Mouse (Mus musculus) fibroblast of lung, adult 2 months (primary cell): ENCODE measurements around the gene Yars.

Experiments used
- DNase-seq: peaks from one replicate; pipeline ENCODE4 v3.0.0-alpha.2; 2011; ENCODE audit warnings: low read depth

Yars gene

DNA sequence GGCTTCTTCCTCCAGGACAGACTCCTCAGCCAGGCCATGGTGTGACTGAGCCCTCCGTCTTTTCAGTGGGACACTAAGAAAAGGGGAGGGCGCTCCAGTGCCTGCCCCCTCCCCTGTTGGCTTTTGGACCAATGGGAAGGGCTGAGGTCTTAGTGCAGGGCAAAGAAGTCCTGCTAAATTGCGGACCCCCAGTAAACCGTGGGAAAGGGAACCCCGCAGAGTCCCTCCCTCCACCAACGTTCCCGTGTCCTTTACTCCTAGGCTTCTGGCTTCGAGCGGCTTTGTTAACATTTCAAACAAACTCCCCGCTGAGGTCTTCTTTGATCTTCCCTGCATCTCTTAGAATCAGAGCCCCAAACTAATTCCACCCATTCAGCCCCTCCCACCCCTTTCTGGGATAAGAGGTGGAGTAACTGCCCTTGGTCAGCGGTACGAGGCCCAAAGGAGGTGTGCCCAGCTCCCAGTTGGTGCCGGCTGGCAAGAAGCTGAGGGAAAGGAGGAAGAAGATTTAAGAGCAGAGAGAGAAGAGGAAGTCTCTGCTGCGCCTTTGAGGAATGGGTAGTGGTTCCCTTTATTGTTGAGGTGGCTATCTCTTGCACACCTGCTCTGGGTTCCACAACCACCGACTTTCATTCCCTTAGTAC lies 62.0 kb downstream of the Yars start:
- no peak for DNase-seq

DNA sequence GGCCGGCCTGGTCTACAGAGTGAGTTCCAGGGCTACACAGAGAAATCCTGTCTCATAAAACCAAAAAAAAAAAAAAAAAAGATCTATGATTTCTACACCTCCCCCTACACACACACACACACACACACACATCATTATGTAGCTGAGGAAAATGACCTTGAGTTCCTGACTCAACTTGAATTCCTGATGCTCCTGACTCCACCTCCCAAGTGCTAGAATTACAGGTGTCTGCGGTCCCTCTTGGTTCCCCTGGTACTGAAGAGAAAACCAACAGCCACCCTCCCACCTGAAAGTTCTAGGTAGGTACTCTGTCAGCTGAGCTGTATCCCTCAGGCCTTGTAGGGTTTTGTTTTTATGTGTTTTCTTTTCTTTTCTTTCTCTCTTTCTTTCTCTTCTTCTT lies 62.9 kb downstream of the Yars start:
- DNase-seq: no peak

DNA sequence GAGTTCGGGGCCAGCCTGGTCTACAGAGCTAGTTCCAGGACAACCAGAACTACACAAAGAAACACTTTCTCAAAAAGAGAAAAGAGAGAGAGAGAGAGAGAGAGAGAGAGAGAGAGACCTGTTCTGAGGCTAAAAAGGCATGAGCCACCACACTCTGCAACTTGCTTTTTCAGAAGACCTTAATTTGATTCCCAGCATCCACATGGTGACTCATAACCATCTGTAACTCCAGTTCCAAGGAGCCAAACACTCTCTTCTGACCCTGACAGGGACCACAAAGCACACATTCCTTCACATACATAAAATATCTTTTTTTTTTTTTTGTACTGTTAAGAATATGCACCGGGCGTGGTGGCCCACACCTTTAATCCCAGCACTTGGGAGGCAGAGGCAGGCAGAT lies 65.0 kb downstream of the Yars start:
- no peak for DNase-seq

DNA sequence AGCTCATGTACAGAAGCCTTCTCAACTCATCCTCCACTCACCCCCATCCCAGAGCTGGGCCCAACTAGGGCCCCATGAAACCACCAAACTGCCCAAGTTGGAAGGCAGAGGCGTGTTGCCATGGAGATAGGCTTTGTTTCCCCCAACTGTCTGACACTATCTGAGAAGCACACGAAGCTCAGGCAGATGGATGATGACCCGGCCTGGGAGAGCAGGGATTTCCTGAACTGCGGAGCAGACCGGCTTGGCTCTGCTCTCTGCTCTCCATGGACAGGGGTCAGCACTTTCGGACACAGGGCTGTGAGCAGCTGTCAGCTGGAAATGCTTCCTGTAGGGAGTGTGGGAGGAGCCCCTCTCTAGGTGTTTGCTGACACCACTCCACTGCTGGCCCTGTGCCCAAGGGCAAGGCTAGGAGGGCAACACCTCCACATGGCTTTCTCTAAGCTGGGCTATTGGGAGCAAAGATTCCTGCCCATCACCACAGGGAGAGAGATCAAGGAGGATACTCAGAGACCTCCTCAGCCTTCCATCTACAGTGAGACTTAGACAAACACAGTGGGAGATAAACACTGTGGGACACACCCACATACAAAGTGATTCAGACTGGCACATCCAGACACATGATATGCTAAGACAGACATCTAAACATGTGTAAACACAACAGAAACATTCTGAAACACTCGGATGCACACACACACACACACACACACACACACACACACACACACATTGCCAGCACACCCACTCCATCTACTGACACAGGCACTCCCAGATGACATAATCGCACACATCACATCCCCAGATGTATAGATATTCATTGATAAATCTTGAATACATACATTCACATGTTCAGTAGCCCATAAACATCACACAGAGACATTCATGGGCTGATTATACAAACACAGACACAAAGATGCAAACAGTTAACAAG lies 67.2 kb downstream of the Yars start:
- no peak for DNase-seq

DNA sequence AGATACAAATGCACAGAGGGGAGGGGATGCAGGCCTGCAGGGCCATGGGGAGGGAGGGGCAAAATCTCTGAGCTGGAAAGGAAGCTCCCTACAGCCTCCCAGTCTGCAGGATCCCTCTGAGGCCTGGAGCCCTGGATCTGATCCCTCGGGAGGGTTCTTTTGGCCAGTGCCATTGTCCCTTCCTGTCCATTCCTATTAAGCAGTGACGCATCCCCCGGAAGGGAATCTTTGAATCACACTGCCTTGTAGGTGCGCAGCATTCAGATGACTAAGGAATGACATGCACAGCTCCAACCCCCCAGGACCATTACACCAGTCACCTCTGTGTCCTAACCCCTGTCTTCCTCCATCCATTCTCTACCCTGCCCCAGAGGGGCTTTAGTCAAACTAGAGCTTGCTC lies 69.5 kb downstream of the Yars start:
- DNase-seq: no peak

DNA sequence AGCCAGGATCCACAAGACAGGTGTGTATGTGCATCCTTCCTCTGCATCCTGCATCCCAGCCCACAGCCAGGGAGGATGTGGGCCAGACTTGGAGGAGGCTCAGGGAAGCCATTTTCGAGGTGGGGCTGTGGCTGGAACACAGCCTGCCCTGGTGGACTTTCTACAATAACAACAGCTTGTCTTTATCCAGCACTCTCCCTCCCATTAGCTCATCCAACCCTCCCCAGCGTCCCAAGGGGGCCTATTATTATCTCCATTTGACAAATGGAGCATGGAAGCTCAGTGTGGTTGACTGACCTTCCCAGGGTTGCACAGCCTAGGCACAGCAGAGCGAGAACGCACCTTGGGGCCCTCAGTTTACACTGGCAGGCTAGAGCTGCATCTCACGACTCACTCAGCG lies 71.1 kb downstream of the Yars start:
- no peak for DNase-seq

DNA sequence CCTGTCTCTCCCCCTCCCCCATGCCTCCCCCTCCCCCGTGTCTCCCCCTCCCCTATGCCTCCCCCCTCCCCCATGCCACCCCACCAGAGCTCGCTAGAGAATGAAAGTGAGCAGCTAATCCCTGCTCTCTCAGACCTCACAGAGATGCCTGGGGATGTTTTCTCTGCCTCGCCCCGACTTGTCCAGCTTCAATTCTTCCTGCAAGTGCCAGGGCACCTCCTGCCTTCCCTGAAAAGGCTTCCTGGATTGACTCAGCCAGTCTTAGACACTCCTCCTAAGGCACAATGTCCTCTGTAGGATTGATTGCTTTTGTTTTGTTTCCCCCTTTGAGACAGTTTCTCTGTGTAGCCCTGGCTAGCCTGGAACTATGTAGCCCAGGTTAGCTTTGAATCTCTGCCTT lies 71.6 kb downstream of the Yars start, which contains the start of gene C77080:
C77080 (minus strand) TSS at position 209 of the 400 bp plus-strand sequence.
- DNase-seq: no peak

DNA sequence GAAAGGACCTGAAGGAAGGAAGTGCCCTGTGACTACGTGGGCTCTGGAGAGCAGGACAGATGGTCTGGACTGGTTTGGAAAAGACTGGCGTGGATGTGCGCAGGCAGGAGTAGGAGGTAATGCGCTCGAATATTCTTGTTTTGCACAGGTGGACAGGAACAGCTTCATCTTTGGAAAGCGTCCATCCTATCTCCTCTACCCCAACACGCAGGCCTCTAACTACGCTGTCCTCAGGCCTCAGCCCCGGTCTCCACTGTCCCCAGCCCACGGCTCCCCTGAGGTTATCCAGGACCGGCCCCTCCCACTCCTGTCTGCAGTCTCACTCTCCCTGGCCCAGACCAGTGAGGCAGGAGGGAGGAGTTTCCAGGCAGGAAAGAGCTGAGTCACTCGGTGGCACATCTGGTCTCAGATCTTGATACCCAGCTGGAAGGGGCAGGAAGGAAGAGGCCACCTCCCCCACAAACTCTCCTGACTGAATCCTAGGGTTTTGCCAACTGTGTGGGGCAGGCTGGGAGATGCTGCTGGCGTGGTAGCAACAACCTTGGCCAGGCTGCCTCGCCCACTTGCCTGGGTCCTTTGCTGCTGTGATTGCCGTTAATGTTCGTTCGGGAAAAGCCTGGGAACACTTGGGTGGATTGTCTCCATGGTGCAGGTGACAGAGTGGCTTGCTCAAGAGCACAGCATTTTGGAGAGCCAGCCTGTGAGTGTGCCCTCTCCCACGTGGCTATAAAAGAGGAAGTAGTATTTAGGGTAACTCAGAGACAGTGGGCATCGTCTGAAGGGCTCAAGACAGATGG lies 73.9 kb downstream of the Yars start:
- DNase-seq: peak; percentile 85

DNA sequence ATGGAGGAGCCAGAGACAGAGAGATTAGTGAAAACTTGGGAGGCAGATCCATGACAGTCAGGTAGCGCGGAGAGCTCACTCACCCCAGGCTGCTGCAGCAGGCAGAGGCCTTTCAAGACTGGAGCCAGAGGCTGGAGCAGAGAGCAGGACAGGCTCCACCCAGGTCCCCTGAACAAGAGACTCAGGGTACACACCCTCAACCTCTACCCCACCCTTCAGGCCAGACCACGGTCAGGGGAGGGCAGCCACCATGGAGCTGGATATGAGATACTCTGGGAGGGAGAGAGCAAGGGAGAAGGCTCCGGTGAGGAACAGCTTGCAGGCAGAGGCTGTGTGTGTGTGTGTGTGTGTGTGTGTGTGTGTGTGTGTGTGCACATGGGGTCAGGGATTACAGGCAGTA lies 76.6 kb downstream of the Yars start:
- no peak for DNase-seq

DNA sequence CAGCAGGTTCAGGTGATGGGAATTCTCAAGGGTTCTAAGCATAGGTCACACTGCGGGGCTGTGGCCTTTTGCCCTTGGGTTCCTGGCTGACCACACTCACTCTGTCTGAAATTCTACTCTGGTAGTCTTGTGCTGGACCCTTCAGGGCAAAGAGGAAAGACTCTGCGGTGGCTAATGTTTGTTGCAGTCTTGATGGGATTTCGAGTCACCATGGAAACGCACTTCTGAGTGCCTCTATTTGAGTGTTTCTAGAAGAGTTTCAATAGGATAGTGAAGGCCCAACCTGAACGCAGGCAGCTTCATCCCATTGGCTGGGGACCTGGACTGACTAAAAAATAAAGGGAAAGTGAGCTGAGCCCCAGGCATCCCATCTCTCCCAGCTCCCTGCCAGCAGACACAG lies 77.3 kb downstream of the Yars start:
- DNase-seq: no peak

DNA sequence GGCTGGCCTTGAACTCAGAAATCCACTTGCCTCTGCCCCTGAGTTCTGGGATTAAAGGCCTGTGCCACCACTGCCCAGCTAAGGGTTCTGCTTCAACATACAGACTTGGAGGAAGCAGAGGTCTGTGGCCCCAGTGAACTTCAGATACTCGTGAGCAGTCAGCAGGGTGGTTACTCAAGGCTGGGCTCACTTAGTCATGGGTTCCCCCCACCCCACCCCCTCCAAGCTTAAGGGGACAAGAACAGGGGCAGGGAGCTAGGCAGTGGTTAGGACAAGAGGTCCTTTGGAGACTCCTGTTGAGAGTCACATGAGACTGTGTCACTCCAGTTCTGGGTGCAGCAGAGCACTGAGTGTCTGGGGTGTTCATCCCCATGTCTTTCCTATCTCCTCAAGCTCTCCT lies 79.1 kb downstream of the Yars start:
- DNase-seq: no peak
